Mouse (Mus musculus): ENCODE results near the gene Grap2.

Grap2 gene

DNA sequence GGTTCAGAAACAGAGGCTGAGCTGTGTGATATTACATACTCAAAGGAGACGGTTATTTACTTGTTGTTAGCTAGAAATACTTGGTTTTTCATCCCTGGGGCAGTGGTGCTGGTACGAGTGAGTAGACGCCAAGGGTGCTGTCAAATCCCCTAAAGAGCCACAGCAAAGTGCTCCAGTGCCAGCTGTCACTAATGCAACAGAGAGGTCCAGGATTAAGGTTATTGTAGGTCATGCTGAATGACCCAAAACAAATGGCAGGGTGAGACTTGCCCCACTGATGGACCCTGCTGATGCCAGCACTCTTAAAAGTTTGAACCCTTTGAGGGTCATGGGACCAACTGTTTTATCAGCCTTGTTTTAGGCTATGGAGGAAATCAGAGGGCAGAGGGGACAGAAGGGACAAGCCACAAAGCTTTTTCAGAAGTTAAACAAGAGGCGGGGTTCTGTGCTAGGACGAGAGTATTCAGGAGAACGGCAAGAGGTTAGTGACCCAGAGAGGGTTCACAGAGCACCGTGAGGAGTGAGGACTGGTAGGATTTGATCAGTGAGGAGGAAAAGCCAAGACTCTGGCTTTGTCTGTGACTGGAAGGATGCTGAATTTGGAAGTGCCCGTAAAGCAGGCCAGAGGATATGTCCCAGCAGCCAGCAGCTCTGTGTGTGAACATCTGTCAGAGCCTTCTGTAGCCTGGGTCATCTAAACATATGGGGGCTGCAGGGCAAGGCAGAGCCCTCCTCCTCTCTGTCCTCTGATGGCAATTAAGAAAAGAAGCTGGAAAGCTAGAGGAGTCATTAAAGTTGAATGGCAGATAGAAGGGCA lies 112.6 kb downstream of the Grap2 start:
- no peak for DNase-seq

DNA sequence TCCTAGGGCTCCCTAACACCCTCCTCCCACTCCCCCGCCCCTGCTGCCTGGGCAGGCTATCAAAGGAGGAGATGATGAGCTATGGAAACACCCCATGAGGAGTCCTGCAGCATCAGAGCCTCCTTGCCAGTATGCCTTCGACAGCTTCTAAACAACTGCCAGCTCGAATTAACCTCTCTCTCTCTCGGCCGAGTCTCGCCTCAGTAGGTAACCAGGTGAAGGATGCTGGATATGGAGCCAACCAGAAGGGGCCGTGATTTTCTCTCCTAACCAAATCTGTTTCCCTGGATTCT lies 113.2 kb downstream of the Grap2 start:
- no peak for DNase-seq

DNA sequence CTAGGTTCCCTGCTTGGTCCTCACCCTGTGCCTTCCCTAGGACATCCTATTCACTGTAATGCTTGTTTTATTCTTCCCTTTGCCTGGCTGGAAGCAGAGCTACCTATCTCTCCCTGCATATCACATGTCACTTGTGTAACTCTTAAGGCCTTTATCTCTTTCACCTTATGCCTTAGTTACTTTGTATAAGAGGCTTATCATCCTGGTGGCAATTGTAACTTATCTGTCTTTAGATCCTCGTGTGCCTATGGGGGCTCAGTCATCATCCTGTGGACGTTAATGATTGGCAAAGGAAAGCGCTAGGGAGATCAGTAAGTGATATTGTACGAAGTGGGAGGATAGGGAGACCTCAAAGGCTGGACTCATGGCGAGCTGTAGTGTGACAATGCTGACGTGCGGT lies 116.1 kb downstream of the Grap2 start:
- DNase-seq = no peak

DNA sequence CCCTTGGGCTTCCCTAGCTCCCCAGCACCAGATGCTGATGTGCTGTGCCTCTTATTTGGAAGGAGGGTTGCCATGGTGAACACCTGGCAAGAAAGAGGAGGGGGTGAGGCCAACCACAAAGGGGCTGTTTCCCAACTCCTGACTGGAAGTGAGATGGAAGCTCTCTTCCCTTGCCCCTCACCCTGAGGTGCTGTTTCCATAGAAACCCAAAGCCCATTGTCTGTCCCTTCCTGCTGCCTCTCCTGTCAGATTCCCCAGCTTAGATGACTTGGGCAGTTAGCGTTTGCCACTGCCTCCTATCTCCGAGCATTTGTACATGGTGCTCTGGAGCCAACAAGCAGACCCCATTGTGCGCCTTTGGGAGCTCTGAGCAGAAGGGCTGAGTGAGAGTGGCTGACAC lies 121.1 kb downstream of the Grap2 start:
- DNase-seq = no peak

DNA sequence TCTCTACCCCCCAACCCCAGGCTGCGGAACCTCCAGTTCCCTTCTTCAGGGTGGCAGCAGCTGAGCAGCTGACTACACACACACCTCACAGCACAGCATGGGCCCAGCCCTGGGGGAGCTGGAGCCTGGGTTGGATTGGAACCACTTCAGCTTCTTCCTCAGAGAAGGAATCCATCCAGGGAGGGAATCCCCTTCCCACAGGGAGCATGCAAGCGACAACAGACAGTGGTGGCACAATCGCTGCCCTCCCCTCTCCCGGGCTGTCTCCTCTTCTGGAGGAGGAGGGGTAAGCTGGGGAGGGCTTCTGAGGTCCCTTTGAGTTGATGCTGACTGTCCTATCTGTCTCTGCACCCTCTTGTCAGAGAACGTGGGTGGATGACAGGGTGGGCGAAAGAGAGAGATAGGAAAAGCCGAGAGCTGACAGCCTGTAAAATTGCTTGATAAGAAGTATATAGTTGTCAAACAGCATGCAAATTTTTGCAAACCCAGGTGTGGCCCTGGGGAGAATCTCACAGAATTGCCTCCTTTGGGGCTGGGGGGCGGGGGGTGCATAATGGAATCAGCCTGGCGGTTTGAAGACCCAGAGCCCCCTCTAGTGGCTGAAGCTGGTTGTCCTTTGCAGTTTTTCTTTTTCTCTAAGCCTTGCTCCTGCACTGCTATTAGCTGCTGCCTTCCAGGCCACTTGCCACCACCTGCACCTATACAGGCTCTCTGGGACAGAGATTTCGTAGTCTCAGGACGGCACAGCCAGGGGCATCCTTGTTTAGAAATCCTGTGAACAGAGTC lies 121.9 kb downstream of the Grap2 start:
- peak; percentile 45 to 55 for DNase-seq

DNA sequence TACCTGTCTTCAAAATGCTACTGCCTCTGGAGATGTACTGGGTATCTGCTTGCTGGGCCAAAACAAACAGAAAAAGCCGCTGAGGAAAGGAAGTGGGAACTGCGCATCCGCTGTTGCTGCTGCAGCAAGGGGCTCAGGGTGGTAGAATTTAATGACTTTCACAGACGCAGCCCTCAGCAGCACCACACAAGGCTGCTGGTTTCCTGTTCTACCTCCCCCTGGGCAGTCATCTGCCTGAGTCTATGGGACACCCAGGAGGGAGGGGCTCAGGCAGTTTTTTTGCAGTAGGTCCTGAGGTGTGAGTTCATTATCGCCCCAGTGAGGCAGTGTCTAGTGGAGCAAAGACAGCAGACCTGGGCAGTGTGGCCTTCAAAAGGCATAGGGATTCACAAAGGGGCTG lies 125.2 kb downstream of the Grap2 start:
- DNase-seq = peak; percentile 74 to 85

DNA sequence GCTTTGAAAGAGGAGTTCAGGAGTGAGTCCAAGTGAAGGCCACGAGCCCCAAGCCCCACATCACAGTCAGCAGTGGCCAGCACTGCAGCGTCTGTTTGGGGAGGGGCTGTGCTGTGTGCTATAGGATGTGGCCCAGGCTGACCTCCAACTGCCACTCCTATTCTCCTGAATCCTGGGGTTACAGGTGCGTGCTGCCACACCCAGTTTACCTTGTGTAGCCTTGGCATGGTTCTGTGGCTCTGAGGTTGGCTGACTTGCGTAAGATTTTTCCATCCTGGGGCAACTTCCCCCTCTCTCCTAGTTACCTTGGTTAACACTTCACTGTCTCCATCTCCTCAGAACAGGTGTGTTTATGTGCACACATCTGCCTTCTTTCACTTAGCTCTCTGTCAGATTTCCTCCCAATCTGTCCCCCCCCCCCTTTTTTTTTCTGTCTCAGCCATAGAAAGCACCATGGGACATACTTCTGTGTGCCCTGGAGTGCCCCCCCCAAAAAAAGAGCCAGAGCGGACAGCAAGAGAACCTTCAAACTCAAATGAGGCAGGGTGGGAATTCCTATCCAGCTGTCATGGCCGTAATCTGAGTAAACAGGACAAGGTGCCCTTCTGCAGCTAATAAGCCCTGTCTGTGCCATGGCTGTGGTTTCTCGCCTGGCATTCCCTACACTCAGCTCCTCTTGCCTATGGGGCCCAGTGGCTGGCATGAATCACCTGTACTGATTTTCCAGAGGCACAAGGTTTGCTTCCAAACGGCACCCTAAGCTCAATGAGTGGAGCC lies 129.3 kb downstream of the Grap2 start:
- DNase-seq = no peak
